Mouse (Mus musculus): ENCODE data around the gene 1700123O20Rik. TPM values are rescaled to one million over a fixed set of nuclear protein-coding genes. Genes with fewer than 3 reads are reported as not detected.

The 1700123O20Rik gene
- polyA plus RNA-seq, 1 experiment from 2014 or later: 74.0 TPM

DNA sequence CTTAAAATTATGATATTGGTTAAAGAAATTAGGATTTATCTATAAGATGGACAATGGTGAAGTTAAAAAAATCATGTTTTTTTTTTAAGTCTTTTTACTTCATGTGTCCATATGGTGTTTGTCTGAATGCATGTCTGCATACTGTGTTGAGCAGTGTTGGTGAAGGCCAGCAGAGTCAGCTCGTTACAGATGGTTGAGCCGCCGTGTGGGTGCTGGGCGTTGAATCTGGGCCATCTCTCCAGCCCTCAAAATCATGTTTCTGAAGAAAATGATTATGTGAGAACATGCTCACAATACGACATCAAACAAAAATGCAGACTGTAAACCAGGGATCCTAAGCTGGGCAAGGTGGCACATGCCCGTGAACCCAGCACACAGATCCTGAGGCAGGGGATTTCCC is 44.3 kb downstream of the 1700123O20Rik start:
- Histone ChIP-seq H3K9ac (no peak overlapping the region), H3K4me3 (no peak overlapping the region), H3K4me1 (no peaks in the 10 kb centered on the region), H3K27me3 (no peaks in the 10 kb centered on the region), H3K27ac (no peak overlapping the region), H3K9me3 (no peaks in the 10 kb centered on the region), H3K36me3 (no peaks in the 10 kb centered on the region), H3K4me2 (no peak overlapping the region)
- WGBS: 70% methylated on average over 6 of the region's 6 CpGs
- no peak for ATAC-seq (ENCODE audit: borderline replicate concordance, extremely low read depth, low FRiP score, low TSS enrichment)

DNA sequence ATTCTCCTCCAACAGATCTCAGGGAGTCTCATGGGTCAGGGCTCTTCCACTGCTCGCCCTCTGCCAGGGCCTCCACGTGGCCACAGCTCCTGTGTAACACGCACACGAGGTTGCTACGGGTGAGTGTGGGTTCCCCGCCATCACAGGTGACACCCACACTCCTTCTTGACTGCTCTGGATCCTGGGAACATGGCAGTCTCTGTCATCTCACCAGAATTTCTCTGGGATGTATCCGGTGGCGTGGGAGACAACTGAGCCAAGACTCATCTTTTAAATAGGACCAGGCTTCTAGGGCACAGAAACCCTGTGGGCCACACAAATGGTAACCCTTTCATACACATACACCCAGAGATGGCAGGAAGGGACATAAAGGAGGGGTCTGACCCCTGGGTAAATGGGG is 46.2 kb downstream of the 1700123O20Rik start:
- Histone ChIP-seq H3K4me3 (no peak overlapping the region), H3K4me2 (no peak overlapping the region), H3K4me1 (no peaks in the 10 kb centered on the region), H3K9ac (no peak overlapping the region), H3K9me3 (no peaks in the 10 kb centered on the region), H3K27ac (no peak overlapping the region), H3K27me3 (no peaks in the 10 kb centered on the region), H3K36me3 (no peaks in the 10 kb centered on the region)
- ATAC-seq (ENCODE audit: borderline replicate concordance, extremely low read depth, low FRiP score, low TSS enrichment): no peak
- WGBS: 80% methylated on average over 8 of the region's 8 CpGs

DNA sequence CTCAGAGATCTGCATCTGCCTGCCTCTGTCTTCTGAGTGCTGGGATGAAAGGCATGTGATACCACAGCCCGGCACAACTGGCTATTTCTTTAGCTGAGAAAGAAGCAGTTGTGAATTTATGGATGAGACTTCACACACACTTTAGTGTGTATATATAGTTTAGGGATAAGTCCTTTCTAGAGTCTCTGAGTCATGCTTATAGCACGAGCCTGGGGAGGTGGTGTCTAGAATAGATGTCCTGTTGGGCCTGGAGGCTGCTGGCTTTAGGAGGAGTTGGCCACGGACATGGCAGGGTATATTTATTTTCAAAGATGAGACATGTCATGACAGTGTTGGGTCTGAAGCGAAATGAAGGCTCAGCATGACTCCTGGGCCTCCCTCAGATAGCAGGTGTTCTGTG is 48.0 kb downstream of the 1700123O20Rik start:
- H3K4me3 ChIP-seq: no peak overlapping the region
- H3K27ac ChIP-seq: no peak overlapping the region
- 60% methylated on average over 4 of the region's 4 CpGs for WGBS
- H3K27me3 ChIP-seq: no peaks in the 10 kb centered on the region
- H3K36me3 ChIP-seq: no peaks in the 10 kb centered on the region
- no peak overlapping the region for H3K4me2 ChIP-seq
- no peak overlapping the region for H3K9ac ChIP-seq
- no peak for ATAC-seq (ENCODE audit: borderline replicate concordance, extremely low read depth, low FRiP score, low TSS enrichment)
- H3K9me3 ChIP-seq: no peaks in the 10 kb centered on the region
- H3K4me1 ChIP-seq: no peaks in the 10 kb centered on the region

DNA sequence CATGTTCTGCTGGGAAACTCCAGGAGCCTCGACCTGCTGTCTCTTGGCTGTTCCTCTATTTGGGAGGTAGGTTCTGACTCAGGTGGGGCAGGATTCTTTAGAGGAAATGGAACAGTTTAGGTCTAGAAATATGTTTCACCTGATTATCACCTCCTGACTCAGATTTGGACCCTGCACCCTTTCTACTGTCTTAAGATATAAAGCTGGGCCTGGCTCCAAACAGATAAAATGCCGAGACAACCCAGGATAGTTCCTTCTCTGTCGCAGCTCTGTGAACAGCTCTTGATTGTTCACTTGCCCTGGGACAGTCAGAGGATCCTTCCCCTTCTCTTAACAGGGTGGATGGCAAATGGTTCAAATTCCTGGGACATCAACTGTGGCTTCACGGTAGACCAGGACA is 49.2 kb downstream of the 1700123O20Rik start:
- Histone ChIP-seq H3K4me3 (no peak overlapping the region), H3K9me3 (no peaks in the 10 kb centered on the region), H3K4me1 (no peaks in the 10 kb centered on the region), H3K9ac (no peak overlapping the region), H3K27ac (no peak overlapping the region), H3K4me2 (no peak overlapping the region), H3K36me3 (no peaks in the 10 kb centered on the region), H3K27me3 (no peaks in the 10 kb centered on the region)
- ATAC-seq (ENCODE audit: borderline replicate concordance, extremely low read depth, low FRiP score, low TSS enrichment): no peak
- 56% methylated on average over 4 of the region's 4 CpGs for WGBS

DNA sequence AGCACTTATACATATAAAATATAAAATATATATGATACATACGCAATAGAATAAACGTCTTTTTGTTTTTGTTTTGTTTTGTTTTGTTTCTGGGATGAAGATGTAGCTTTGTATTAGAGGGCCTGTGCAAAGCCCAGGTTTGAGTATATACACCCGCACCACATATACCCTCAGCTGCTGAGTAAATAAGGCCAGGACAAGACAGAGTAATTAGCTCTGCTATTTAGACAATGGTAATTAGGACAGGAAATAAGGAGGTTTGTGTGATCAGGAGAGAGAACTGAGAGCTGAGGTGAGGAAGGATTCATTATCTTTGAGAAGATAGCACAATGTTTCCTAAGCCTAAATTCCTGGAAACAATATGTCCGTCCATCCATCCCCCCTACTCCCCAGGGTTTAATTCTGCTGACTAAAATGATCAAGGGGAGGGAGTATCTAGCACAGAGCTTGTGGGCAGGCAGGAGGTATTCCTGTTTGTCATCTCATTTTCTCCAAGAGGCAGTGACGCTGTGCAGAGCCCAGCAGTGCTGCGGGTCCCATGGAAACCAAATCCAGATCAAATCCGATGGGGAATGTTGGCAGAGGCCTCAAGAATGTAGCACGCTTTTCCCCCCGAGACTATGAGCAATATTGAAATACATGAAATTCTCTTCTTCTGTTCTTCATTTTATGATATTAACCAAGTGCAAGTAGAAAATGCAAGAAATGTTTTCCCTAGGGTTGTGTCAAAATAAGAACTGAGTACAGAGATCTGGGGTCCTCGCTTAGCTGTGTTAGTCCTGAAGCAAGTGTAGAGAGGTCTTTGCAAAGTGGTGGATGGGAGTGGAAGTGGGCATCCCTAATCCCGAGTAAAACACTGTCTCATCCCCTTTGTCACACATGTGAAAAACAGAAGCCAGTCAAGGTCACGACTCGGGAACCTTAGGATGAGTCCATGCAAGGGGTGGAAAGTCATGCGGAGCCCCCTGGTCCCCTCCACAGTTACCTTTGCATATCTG is 50.8 kb downstream of the 1700123O20Rik start:
- WGBS: 67% methylated on average over 14 of the region's 14 CpGs
- no peak overlapping the region for H3K4me3 ChIP-seq

DNA sequence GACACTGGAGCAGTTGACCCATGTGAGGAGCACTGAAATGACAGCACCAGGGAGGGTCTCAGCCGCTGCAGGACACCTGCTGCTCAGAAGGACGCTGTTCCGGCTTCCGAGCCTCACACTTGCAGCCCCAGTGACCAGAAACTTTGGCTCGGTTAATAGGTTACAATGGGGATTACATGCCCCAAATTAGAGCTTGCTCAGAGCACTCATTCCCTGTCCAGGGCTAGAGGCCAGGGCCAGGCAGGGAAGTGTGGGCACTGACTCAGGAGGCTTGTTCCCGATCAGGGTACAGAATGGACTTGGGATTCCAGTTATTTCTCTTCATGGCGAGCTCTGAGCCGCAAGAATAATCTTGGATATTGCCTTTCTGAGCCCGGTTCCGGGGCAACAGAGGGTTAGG is 51.6 kb downstream of the 1700123O20Rik start:
- WGBS: 87% methylated on average over 10 of the region's 10 CpGs
- no peak for ATAC-seq (ENCODE audit: borderline replicate concordance, extremely low read depth, low FRiP score, low TSS enrichment)
- no peak overlapping the region for H3K9ac ChIP-seq

More for the DNA sequence above, 50.8 kb downstream of the 1700123O20Rik start:
- Histone ChIP-seq H3K4me1 (no peaks in the 10 kb centered on the region), H3K9me3 (no peaks in the 10 kb centered on the region), H3K9ac (no peak overlapping the region), H3K36me3 (no peaks in the 10 kb centered on the region), H3K27me3 (no peaks in the 10 kb centered on the region), H3K4me2 (no peak overlapping the region), H3K27ac (no peak overlapping the region)
- ATAC-seq (ENCODE audit: borderline replicate concordance, extremely low read depth, low FRiP score, low TSS enrichment): no peak

More for the DNA sequence above, 51.6 kb downstream of the 1700123O20Rik start:
- Histone ChIP-seq H3K4me1 (no peaks in the 10 kb centered on the region), H3K9me3 (no peaks in the 10 kb centered on the region), H3K4me3 (no peak overlapping the region), H3K27me3 (no peaks in the 10 kb centered on the region), H3K4me2 (no peak overlapping the region), H3K36me3 (no peaks in the 10 kb centered on the region), H3K27ac (no peak overlapping the region)

Small RNAs within 50 kb of the gene (microRNA-seq; reads per million reads assigned to microRNA genes)
- not detected for gene Mir6948

Other genes starting within 250 kb of the 1700123O20Rik start
- 51.5 and 57.5 TPM in 2 replicates for gene Lrp10, start 222.1 kb upstream of the 1700123O20Rik start, polyA plus RNA-seq (2015; fragmentation: Nextera tagmentation; extraction: Ambion mirVana)
- gene Rem2, start 210.1 kb upstream of the 1700123O20Rik start, polyA plus RNA-seq (2015; fragmentation: Nextera tagmentation; extraction: Ambion mirVana): 14.6 and 16.2 TPM in 2 replicates
- 83.6 and 87.0 TPM in 2 replicates for gene Prmt5, start 168.7 kb upstream of the 1700123O20Rik start, polyA plus RNA-seq (2015; fragmentation: Nextera tagmentation; extraction: Ambion mirVana)
- 58.1 and 68.7 TPM in 2 replicates for gene Haus4, start 131.6 kb upstream of the 1700123O20Rik start, polyA plus RNA-seq (2015; fragmentation: Nextera tagmentation; extraction: Ambion mirVana)
- 49.0 and 52.8 TPM in 2 replicates for gene Ajuba, start 108.7 kb upstream of the 1700123O20Rik start, polyA plus RNA-seq (2015; fragmentation: Nextera tagmentation; extraction: Ambion mirVana)
- gene 4931414P19Rik, start 80.2 kb upstream of the 1700123O20Rik start, polyA plus RNA-seq (2015; fragmentation: Nextera tagmentation; extraction: Ambion mirVana): 8.6 and 8.8 TPM in 2 replicates
- 378 and 407 TPM in 2 replicates for gene Psmb5, start 68.2 kb upstream of the 1700123O20Rik start, polyA plus RNA-seq (2015; fragmentation: Nextera tagmentation; extraction: Ambion mirVana)
- 0.94 and 4.7 TPM in 2 replicates for gene Psmb11, start 64.8 kb upstream of the 1700123O20Rik start, polyA plus RNA-seq (2015; fragmentation: Nextera tagmentation; extraction: Ambion mirVana)
- not detected in 2 replicates for gene Gm17606, start 45.3 kb upstream of the 1700123O20Rik start, polyA plus RNA-seq (2015; fragmentation: Nextera tagmentation; extraction: Ambion mirVana)
- 4.0 and 4.2 TPM in 2 replicates for gene Cdh24, start 44.9 kb upstream of the 1700123O20Rik start, polyA plus RNA-seq (2015; fragmentation: Nextera tagmentation; extraction: Ambion mirVana)
- gene Acin1, start 715 bp downstream of the 1700123O20Rik start, polyA plus RNA-seq (2015; fragmentation: Nextera tagmentation; extraction: Ambion mirVana): 119 and 122 TPM in 2 replicates
- gene Gm29776, start 12.6 kb downstream of the 1700123O20Rik start, polyA plus RNA-seq (2015; fragmentation: Nextera tagmentation; extraction: Ambion mirVana): 0.11 and 0.20 TPM in 2 replicates
- gene Cebpe, start 26.0 kb downstream of the 1700123O20Rik start, polyA plus RNA-seq (2015; fragmentation: Nextera tagmentation; extraction: Ambion mirVana): not detected in 2 replicates
- gene Slc7a8, start 95.7 kb downstream of the 1700123O20Rik start, polyA plus RNA-seq (2015; fragmentation: Nextera tagmentation; extraction: Ambion mirVana): 1.4 and 1.8 TPM in 2 replicates
- gene Rnf212b, start 127.9 kb downstream of the 1700123O20Rik start, polyA plus RNA-seq (2015; fragmentation: Nextera tagmentation; extraction: Ambion mirVana): not detected in 2 replicates
- 10.0 and 11.4 TPM in 2 replicates for gene Homez, start 184.7 kb downstream of the 1700123O20Rik start, polyA plus RNA-seq (2015; fragmentation: Nextera tagmentation; extraction: Ambion mirVana)
- 1.1 and 1.6 TPM in 2 replicates for gene Ppp1r3e, start 191.3 kb downstream of the 1700123O20Rik start, polyA plus RNA-seq (2015; fragmentation: Nextera tagmentation; extraction: Ambion mirVana)
- gene Bcl2l2, start 197.2 kb downstream of the 1700123O20Rik start, polyA plus RNA-seq (2015; fragmentation: Nextera tagmentation; extraction: Ambion mirVana): 3.0 and 3.1 TPM in 2 replicates
- gene Gm20521, start 197.2 kb downstream of the 1700123O20Rik start, polyA plus RNA-seq (2015; fragmentation: Nextera tagmentation; extraction: Ambion mirVana): not detected in 2 replicates
- 102 and 109 TPM in 2 replicates for gene Pabpn1, start 206.3 kb downstream of the 1700123O20Rik start, polyA plus RNA-seq (2015; fragmentation: Nextera tagmentation; extraction: Ambion mirVana)
- 32.5 and 34.1 TPM in 2 replicates for gene Slc22a17, start 226.9 kb downstream of the 1700123O20Rik start, polyA plus RNA-seq (2015; fragmentation: Nextera tagmentation; extraction: Ambion mirVana)
- 26.5 and 29.1 TPM in 2 replicates for gene Efs, start 239.9 kb downstream of the 1700123O20Rik start, polyA plus RNA-seq (2015; fragmentation: Nextera tagmentation; extraction: Ambion mirVana)
- 0.19 TPM in 1 of 2 replicates, not detected in the other for gene Il25, start 246.5 kb downstream of the 1700123O20Rik start, polyA plus RNA-seq (2015; fragmentation: Nextera tagmentation; extraction: Ambion mirVana)

Data from lung, embryonic 15.5 days (tissue).